Mouse (Mus musculus): Measurements from ENCODE around the gene Glyctk. TPM values are rescaled to one million over a fixed set of nuclear protein-coding genes. Genes with fewer than 3 reads are reported as not detected.
"Not testable (repeated sequence)": the region's sequence is repeated elsewhere in the genome, so short reads cannot be mapped to it uniquely, and the experiment has no call there.

Gene Glyctk
- total RNA-seq, 2 experiments from 2014 or later = 2.3 to 2.4 TPM

- DNase-seq = no peak
Observed at GRCm38 (mm10) chr9:106177799-106178198, 19.9 kb upstream of the Glyctk start.

GRCm38 (mm10) chr9:106176769-106177168 lies 18.8 kb upstream of the Glyctk start:
- no peak for DNase-seq

GRCm38 (mm10) chr9:106175552-106176200 lies 17.7 kb upstream of the Glyctk start:
- DNase-seq = no peak

- DNase-seq = no peak
Observed at GRCm38 (mm10) chr9:106173363-106173762, 15.4 kb upstream of the Glyctk start.

GRCm38 (mm10) chr9:106172527-106172926 lies 14.6 kb upstream of the Glyctk start:
- DNase-seq = no peak

- peak; percentile 81 to 91 for DNase-seq
Observed at GRCm38 (mm10) chr9:106171346-106172158, 13.6 kb upstream of the Glyctk start.

- peak; percentile 92 to 96 for DNase-seq
Observed at GRCm38 (mm10) chr9:106170556-106171345, 12.8 kb upstream of the Glyctk start, which contains the start of gene Wdr82. Wdr82 (plus strand) TSS chr9:106170928.

- no peak for DNase-seq
Observed at GRCm38 (mm10) chr9:106169917-106170316, 12.0 kb upstream of the Glyctk start.

GRCm38 (mm10) chr9:106169006-106169405 lies 11.1 kb upstream of the Glyctk start:
- DNase-seq = not testable (repeated sequence)

- no peak for DNase-seq
Observed at GRCm38 (mm10) chr9:106167703-106168102, 9.8 kb upstream of the Glyctk start.

- no peak for DNase-seq
Observed at GRCm38 (mm10) chr9:106167241-106167640, 9.3 kb upstream of the Glyctk start.

GRCm38 (mm10) chr9:106166709-106167108 lies 8.8 kb upstream of the Glyctk start:
- no peak for DNase-seq

GRCm38 (mm10) chr9:106160426-106160825 lies 2.5 kb upstream of the Glyctk start:
- DNase-seq = no peak

- peak; percentile 97 for DNase-seq
Observed at GRCm38 (mm10) chr9:106159784-106160301, 1.9 kb upstream of the Glyctk start.

GRCm38 (mm10) chr9:106159237-106159636 lies 1.3 kb upstream of the Glyctk start:
- no peak for DNase-seq

GRCm38 (mm10) chr9:106157623-106157925 lies 364 bp downstream of the Glyctk start:
- DNase-seq = no peak

- DNase-seq = no peak
Observed at GRCm38 (mm10) chr9:106156921-106157622, 866 bp downstream of the Glyctk start.

GRCm38 (mm10) chr9:106156419-106156818 lies 1.5 kb downstream of the Glyctk start:
- peak; percentile 62 to 69 for DNase-seq

GRCm38 (mm10) chr9:106154106-106154505 lies 3.8 kb downstream of the Glyctk start:
- peak; percentile 88 to 89 for DNase-seq

GRCm38 (mm10) chr9:106149399-106149754 lies 8.6 kb downstream of the Glyctk start:
- DNase-seq = no peak

GRCm38 (mm10) chr9:106148541-106149398 lies 9.2 kb downstream of the Glyctk start:
- DNase-seq = no peak

Measured in adrenal gland, postnatal 36 days (tissue).